Mouse (Mus musculus): ENCODE results near the gene Sox13. TPM values are rescaled to one million over a fixed set of nuclear protein-coding genes. Genes with fewer than 3 reads are reported as not detected.

Sox13 gene
- polyA plus RNA-seq (2015; fragmentation: Nextera tagmentation; extraction: Ambion mirVana): 12.5 and 13.9 TPM in 2 replicates

DNA sequence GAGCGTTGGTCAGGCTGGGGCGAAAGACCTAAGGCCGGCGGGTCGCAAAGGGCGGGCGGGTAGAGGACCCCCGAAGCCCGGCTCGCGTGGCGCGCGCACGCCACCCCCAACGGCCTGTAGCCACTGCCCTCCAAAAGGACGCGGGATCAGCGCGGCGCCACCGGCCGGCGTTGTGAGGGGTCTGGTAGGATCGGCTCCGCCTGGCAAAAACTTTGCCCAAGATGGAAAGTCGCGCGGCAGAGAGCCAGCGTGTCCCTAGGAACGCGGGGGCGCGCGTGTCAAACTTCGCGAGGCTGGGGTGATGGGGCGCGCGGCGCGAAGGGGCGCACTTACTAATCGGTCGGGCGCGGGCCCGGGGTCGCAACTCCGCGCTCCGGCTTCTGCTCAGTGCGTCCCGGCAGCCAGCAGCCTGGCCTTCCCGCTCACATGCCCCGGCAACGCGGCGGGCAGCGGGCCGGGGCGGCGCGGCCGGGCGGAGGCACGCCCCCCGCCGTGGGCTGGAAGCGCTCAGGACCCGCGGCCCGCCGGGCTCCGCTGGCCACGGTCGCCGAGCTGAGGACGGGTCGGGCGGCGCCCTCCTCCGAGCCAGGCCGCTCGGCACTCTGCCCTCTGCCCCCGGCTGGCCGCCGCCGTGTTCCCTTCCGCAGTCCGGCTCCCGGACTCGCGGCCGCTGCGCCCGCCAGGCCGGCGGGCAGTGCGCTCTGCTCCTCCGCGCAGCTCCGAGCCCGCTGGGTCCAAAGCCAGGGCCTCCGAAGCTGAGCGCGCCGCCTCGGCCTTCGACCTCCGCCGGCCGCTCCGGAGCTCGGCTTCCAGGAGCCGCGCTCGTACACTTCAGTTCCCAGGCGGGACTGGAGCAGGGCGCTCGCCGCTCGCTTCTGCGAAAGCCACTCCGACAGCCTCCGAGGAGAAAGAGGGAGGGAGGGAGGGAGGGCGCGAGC lies at the start of gene Sox13:
Gene Sox13 (minus strand): TSS at position 835 of the 938 bp plus-strand sequence.
- ATAC-seq: peak; percentile 78
- Histone ChIP-seq H3K9me3 (no peaks in the 10 kb centered on the region), H3K36me3 (no peaks in the 10 kb centered on the region), H3K27me3 (no peaks in the 10 kb centered on the region), H3K4me2 (replicated peaks) (peak within 1 kb of the TSS; percentile 99), H3K9ac (replicated peaks) (peak within 1 kb of the TSS; percentile 92), H3K4me3 (replicated peaks) (peak within 1 kb of the TSS; percentile 87), H3K27ac (peak within 1 kb of the TSS; percentile 92), H3K4me1 (replicated peaks) (peaks cover 39% of the 10 kb centered on the region)
- WGBS: under 1% methylated on average over 84 of the region's 128 CpGs

DNA sequence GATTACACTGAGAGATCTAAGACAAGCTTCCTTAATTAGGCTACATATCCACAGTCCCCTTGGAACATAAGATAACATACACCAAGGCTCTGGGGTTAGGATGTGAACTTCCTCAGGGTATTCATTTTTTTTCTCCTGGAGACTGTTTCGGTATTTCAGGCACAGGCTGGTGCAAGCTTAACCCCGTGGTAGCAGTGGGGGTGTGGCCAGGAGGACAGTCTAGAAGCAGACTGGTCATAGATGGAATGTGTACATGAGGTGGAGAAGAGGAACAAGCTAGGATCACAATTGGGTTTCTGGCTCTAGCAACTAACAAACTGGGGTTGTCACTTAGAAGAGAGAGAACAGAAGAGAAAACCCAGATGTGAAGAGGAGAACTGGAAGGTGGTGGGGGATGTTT lies 47.4 kb upstream of the Sox13 start:
- Histone ChIP-seq H3K9me3 (no peaks in the 10 kb centered on the region), H3K27ac (no peak overlapping the region), H3K36me3 (no peaks in the 10 kb centered on the region), H3K9ac (replicated peaks) (no peak overlapping the region), H3K4me2 (replicated peaks) (no peak overlapping the region), H3K27me3 (no peaks in the 10 kb centered on the region), H3K4me3 (replicated peaks) (no peak overlapping the region), H3K4me1 (replicated peaks) (peaks cover 9% of the 10 kb centered on the region; the same call in 1 of the 2 replicates)
- WGBS: 58% methylated on average over 2 of the region's 2 CpGs
- no peak for ATAC-seq

DNA sequence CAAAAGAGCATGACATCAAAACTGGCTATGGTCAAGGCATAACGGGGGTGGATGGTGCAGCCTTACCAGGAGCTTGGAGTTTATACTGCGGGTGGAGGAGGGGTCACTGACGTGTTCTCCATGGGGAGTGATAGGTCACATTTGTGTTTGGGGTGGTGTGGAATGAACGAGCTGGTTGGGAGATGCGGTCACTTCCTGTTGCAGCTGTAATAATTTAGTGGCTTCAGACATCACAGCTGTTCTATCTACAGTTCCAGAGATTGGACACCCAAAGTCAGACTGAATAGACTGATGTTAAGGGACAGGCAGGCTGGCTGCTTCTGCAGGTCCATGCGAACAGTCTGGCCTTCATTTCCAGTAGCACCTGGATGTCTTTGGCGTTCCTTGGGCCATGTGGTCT lies 46.9 kb upstream of the Sox13 start:
- ATAC-seq: no peak
- WGBS: 77% methylated on average over 7 of the region's 7 CpGs
- H3K36me3 ChIP-seq: no peaks in the 10 kb centered on the region
- no peak overlapping the region for H3K4me2 ChIP-seq (replicated peaks)
- H3K9ac ChIP-seq (replicated peaks): no peak overlapping the region
- H3K4me3 ChIP-seq (replicated peaks): no peak overlapping the region
- H3K4me1 ChIP-seq (replicated peaks): peaks cover 9% of the 10 kb centered on the region; the same call in 1 of the 2 replicates
- no peaks in the 10 kb centered on the region for H3K27me3 ChIP-seq
- H3K27ac ChIP-seq: no peak overlapping the region
- H3K9me3 ChIP-seq: no peaks in the 10 kb centered on the region

DNA sequence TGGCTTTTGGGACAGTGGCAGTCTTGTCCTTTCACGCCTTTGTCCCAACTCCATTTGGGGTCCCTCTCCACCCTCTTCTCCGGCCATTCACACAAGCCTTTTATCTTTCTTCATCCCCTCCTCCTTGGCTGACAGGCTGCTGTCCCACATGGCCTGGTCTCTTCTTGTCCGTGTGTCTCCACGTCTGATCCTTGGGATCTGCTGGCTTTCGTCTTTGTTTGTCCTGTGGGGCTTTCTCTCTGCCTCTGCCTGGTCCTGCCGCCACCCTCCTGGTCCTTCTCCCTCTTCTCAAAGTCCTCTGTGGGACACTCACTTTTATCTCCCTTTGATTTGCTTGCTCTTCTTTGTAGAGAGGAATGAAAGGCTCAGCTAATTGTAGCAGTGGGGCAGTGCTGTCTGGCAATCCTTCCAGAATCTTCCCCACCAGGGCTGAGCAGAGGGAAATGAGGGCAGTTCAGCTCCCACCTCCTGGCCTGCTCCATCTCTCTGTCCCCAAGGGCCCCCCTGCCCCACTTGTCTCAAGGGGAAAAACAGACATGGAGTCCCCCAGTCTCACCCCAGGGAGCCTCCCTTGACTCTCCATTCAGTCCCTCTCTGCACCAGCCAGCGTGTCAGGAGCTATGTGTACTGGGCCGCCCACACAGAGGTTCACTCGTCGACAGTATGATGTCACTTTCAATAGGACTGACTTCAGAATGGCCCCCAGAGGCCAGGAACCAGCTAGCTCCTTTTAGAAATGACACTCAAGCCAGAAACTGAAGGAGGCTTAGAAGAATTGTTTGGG lies 46.3 kb upstream of the Sox13 start:
- no peak overlapping the region for H3K4me3 ChIP-seq (replicated peaks)
- 20% methylated on average over 10 of the region's 10 CpGs for WGBS
- no peak overlapping the region for H3K9ac ChIP-seq (replicated peaks)
- H3K27me3 ChIP-seq: no peaks in the 10 kb centered on the region
- ATAC-seq: no peak
- H3K36me3 ChIP-seq: no peaks in the 10 kb centered on the region
- no peaks in the 10 kb centered on the region for H3K9me3 ChIP-seq
- H3K4me1 ChIP-seq (replicated peaks): peaks cover 9% of the 10 kb centered on the region; the same call in 1 of the 2 replicates
- no peak overlapping the region for H3K4me2 ChIP-seq (replicated peaks)
- H3K27ac ChIP-seq: no peak overlapping the region

DNA sequence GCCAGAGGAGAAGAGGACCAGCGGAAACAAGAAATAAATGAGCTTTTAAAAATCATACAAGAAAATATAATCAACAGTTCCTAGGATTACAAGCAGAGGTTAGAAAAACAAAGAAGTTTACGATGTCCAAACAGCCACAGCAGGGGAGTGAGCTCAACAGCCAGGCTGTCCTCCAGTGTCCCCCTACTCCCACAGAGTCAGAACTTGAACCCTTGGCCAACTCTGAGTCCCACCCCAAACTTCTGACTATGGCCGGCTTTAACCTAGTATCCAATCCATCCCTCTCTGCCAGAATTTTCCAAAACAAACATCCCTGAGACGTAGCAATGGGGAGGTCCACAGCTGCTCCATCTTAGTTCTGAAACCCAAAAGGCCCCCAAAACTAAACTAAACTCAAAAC lies 45.0 kb upstream of the Sox13 start:
- WGBS: 85% methylated on average over 4 of the region's 4 CpGs
- Histone ChIP-seq H3K9me3 (no peaks in the 10 kb centered on the region), H3K27ac (no peak overlapping the region), H3K4me3 (replicated peaks) (no peak overlapping the region), H3K36me3 (no peaks in the 10 kb centered on the region), H3K27me3 (no peaks in the 10 kb centered on the region), H3K9ac (replicated peaks) (no peak overlapping the region), H3K4me1 (replicated peaks) (peaks cover 9% of the 10 kb centered on the region; the same call in 1 of the 2 replicates), H3K4me2 (replicated peaks) (no peak overlapping the region)
- ATAC-seq: no peak

DNA sequence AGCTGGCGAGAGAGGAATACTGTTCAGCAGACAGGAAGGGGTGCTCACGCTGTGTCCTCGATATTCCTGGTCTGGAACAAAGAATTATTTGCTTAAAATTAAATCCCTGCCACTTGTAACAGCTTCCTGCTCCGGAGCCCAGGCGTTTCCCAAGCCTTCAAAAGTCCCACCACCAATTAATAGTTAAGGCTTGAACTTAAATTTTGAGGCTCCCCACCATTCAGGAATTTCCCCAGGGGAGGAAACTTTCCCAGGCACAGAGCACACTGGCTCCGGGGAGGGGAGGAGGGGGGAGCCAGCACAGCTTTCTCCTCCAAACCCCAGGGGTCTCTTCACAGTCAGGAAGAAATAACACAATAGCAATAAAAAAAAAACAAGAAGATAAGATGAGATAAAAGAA lies 44.6 kb upstream of the Sox13 start:
- H3K9ac ChIP-seq (replicated peaks): no peak overlapping the region

DNA sequence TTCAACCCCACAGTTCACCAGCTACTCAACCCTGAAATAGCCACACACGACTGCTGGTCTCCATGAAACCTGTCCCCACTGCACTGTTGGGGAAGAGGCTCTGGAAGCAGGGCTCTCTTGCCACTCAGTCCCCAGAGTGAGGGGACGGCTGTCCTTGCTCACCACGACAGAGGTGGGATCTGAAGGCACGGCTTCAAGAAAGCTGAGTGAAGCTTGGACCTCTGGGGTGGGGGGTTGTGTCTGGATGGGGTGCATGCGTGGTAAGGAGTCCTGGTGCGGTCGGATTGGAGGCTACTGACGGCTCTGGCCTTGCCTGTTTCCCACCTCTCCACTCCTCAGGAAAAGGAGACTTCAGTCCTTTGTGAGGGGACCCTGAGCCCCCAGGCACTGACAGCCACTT lies 43.7 kb upstream of the Sox13 start:
- Histone ChIP-seq H3K9ac (replicated peaks) (no peak overlapping the region), H3K36me3 (no peaks in the 10 kb centered on the region), H3K27ac (no peak overlapping the region), H3K4me1 (replicated peaks) (peaks cover 9% of the 10 kb centered on the region; the same call in 1 of the 2 replicates), H3K4me3 (replicated peaks) (no peak overlapping the region), H3K27me3 (no peaks in the 10 kb centered on the region), H3K9me3 (no peaks in the 10 kb centered on the region), H3K4me2 (replicated peaks) (no peak overlapping the region)
- no peak for ATAC-seq
- 67% methylated on average over 8 of the region's 8 CpGs for WGBS

More for the DNA sequence above, 44.6 kb upstream of the Sox13 start:
- no peak overlapping the region for H3K27ac ChIP-seq
- no peaks in the 10 kb centered on the region for H3K27me3 ChIP-seq
- H3K36me3 ChIP-seq: no peaks in the 10 kb centered on the region
- H3K4me1 ChIP-seq (replicated peaks): peaks cover 9% of the 10 kb centered on the region; the same call in 1 of the 2 replicates
- H3K4me3 ChIP-seq (replicated peaks): no peak overlapping the region
- WGBS: 44% methylated on average over 6 of the region's 6 CpGs
- no peak for ATAC-seq
- no peaks in the 10 kb centered on the region for H3K9me3 ChIP-seq
- no peak overlapping the region for H3K4me2 ChIP-seq (replicated peaks)

DNA sequence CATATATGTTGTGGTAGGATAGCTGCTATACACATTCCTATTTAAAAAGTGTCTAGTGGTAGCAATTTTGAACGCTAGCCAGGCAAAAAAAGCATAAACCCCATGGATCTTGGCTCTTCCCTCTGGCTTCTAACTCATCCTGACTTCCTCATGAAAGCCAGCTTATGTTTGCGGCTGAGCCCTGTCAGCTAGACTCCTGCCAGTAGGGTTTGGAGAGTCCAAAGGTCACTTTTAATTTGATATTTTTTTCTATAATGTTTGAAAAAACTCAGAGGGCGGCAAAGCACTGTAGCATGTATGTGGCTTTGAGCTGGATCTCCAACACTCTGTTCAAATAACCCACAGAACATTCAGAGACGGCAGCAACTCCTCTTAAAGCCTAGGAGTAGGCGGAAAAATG lies 39.0 kb upstream of the Sox13 start:
- WGBS: 92% methylated on average over 5 of the region's 5 CpGs
- no peak for ATAC-seq
- no peak overlapping the region for H3K4me3 ChIP-seq (replicated peaks)

DNA sequence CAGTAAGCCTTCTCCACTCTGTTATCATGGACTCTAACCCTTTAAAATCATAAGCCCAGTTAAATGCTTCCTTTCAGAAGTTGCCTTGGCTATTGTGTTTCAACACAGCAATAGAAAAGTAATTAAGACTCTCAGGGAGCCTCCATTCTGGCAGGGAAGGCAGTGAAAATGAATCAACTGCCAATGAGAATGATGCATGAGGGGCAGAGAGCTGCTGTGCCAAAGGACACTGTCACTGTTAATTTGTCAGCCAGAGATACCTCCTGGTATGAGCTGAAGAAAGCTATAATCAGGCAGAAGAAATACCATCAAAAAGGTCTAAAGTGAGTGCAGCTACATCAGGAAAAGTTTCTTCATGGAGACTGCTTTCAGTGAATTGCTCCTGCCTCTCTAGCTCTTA lies 36.8 kb upstream of the Sox13 start:
- Histone ChIP-seq H3K36me3 (no peaks in the 10 kb centered on the region), H3K9me3 (no peaks in the 10 kb centered on the region), H3K27ac (no peak overlapping the region), H3K9ac (replicated peaks) (no peak overlapping the region), H3K4me2 (replicated peaks) (no peak overlapping the region), H3K4me3 (replicated peaks) (no peak overlapping the region), H3K4me1 (replicated peaks) (no peaks in the 10 kb centered on the region), H3K27me3 (no peaks in the 10 kb centered on the region)
- no peak for ATAC-seq

More for the DNA sequence above, 39.0 kb upstream of the Sox13 start:
- H3K27me3 ChIP-seq: no peaks in the 10 kb centered on the region
- H3K9ac ChIP-seq (replicated peaks): no peak overlapping the region
- no peaks in the 10 kb centered on the region for H3K36me3 ChIP-seq
- H3K4me2 ChIP-seq (replicated peaks): no peak overlapping the region
- no peak overlapping the region for H3K27ac ChIP-seq
- H3K9me3 ChIP-seq: no peaks in the 10 kb centered on the region
- H3K4me1 ChIP-seq (replicated peaks): no peaks in the 10 kb centered on the region; the same call in 1 of the 2 replicates

DNA sequence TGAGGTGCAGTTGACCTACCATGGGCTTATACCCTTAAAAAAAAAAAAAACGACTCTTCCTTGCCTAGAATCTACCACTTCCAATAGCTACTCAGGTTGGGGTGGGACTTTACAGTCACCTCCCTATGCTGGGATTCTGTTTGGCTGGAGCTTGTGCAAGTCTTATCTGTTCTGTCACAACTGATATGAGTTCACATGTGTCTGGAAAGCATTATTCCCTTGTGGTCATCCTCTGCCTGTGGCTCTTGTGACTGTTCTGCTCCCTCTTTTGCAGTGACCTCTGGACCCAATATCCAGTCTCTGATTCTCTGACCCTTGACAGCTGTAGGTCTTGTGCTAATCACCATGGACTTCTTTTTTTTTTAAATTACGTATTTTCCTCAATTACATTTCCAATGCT lies 31.9 kb upstream of the Sox13 start:
- Histone ChIP-seq H3K36me3 (no peaks in the 10 kb centered on the region), H3K4me2 (replicated peaks) (no peak overlapping the region), H3K4me3 (replicated peaks) (no peak overlapping the region), H3K27ac (no peak overlapping the region), H3K9me3 (no peaks in the 10 kb centered on the region), H3K27me3 (no peaks in the 10 kb centered on the region), H3K9ac (replicated peaks) (no peak overlapping the region), H3K4me1 (replicated peaks) (peaks cover 9% of the 10 kb centered on the region; the same call in 1 of the 2 replicates)
- WGBS: 76% methylated on average over 2 of the region's 2 CpGs
- no peak for ATAC-seq

DNA sequence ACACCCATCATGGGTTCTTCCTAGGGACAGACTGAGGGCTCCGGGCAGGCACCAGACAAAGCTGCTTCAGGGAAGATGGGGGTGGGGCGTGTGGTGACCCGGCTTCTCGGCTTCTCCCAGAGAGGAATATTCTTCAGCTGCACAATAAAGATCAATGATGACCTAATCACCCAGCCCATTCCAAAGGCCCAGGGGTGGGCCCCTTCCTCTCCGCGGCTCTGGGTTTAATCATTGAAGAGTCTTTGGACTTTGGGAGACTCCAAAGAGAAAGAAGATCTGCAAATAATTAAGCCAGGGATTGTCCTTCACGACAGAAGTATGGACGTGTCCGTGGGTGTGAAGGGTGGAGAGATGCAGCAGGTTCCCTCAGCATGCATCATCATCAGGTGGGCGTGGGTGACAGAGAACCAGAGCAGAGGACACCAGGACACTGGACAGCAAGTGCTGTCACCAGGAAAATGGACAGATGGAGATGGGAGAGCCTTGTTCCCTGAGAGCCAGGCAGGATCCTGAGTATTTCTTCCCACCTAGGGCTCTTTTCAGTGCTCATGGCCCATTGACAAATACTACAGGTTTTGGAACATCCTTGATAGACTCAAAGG lies 28.5 kb upstream of the Sox13 start:
- 33% methylated on average over 10 of the region's 10 CpGs for WGBS
- H3K36me3 ChIP-seq: no peaks in the 10 kb centered on the region
- H3K27ac ChIP-seq: no peak overlapping the region
- no peak overlapping the region for H3K9ac ChIP-seq (replicated peaks)
- H3K27me3 ChIP-seq: no peaks in the 10 kb centered on the region
- H3K4me3 ChIP-seq (replicated peaks): no peak overlapping the region
- H3K9me3 ChIP-seq: no peaks in the 10 kb centered on the region
- no peak overlapping the region for H3K4me2 ChIP-seq (replicated peaks)
- no peak for ATAC-seq
- H3K4me1 ChIP-seq (replicated peaks): peaks cover 16% of the 10 kb centered on the region
